Mouse (Mus musculus): ENCODE results near the gene Cd5.

The Cd5 gene

DNA sequence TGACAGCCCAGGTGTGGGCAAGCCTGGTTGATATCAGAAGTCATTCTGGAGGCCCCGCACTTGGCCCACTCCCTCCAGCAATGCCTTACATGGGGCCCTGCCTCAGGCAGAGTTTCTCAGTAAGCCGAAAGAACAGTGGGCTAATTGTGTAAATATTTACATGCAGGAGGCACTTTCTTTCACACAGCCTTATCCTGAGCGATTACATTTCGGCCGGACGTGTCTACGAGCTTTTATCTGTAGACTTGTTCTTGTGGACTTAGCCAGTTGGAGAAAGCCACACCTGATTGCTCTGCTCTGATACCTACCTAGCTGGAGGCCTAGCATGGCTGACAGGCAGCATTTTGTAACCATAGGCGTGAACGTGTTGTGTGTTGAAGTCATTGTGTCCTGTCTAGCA, 39.0 kb downstream of the Cd5 start:
- DNase-seq, result no peak

DNA sequence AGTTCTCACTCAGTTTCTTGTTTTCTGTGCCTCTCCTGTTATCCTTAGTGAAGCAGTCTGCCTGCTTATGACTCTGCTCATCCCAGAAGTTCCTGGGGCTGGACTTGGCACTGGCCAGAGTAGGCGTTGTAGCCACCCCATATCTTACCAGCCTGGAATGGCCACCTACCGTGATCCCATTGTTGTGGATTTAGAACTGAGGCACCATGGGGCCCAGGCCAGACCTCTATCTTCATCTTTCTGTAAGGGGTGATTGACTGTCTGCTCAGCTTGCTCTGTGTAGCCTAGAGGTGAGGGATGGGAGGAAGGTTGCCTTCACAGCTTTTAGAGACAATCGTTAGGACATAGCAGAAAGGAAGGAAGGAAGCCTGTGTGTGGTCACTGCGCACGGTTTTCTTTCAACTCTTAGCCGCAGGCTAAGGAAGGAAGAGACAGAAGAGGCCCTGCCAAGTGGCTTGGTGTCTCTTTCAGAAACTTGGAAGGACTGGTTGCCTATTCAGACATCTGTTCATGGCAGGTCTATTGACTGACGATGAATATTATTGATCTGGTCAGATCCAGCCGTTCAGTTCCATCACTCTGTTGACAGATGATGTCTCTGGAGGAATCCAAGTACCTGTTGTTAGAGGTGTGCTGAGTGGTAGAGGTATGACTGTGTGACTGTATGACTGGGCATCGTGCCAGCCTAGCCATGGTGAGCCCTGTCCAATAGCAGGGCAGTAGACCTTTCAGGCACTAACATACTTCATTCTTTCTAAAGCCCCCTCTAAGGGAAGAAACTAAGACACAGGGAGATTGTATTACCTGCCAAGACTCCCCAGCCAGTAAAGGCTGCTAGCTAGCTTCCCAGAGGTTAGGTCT, 40.4 kb downstream of the Cd5 start:
- no peak for DNase-seq

DNA sequence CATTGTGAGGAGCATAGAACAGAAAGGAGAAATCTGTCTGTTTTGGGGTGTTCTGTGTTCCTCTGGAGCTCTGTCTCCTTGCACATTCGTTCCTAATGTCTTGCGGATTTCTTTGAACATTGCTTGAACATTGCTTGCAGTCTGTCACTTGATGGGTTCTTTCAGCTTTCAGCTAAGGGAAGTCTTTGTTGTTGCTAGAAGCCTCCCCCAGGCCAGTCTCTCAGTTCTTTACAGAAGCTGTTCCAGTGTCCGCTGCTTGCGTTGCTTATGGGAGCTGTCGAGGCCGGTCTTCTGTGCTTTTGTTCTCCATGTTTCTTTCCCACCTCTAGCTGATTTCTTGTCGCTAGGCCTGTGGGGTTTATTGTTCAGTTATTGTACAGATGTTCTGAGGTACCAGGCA, 43.0 kb downstream of the Cd5 start:
- DNase-seq, result no peak

DNA sequence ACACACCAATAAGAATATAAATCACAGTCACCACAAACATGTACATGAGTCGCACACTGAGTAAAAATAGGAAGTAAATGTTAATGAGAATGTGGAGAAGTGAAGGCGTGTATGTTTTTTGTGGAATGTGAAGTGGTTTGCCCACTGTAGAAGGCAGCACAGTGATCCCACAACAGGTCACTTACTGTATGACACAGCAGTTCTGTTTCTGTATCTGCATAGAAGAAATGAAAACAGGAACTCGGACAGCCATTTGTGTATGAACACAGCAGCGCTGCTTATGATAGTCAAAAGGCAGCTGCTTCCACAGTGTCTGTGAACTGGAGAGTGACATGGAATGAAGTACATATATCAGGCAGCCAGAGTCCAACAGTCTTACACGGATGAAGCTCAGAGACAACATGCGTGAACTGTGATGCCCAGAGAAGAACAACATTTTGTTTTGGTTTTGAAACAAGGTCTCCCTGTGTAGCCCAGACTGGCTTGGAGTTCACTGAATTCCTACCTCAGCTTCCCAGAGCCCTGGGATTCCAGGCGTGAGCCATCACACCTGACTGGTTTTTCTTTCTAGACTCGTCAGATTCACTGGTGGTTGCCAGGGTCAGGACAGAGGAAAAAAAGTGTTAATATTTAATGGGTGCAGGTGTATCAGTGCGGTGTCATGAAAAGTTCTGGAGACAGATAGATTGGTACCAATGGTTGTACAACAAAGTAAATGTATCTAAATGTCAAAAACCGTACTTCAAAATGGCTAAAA, 44.7 kb downstream of the Cd5 start:
- DNase-seq, result no peak

DNA sequence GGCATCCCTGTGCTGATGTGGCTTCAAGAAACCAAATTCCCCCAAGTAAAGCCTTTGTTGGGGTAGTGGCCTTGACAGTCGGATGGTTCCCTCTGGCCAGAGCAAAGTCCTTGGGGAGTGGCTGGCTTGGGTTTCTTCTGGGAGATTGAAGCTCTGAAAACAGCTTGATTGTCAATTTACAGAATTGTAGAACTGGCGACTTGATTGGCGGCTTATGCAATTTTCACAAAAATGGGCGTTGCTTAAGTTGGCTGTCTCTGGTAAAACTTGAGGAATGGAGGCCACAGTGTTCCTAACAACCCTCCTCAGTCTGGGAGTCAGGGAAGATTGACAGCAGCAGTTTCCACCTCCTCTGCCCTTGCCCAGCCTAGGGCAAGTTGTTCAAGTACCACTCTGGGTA, 46.4 kb downstream of the Cd5 start:
- no peak for DNase-seq

DNA sequence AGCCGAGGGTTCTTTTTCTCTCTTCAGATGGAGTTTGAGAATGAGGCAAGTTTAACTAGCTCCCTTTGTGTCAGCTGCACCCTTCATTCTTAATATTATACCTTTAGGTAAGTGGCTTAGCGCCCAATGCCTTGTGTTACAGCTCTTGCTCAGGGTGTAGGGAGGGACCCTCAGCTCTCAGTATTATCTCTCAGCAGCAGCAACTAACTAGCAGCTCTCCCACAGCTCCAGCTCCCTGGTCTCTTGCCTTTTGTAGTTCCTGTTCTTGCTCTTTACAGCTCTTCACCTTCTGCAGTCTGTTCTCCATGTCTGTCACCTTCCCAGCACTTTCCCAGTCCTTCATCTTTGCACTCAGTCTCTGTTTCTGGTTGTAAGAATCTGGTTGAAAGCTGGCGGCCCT, 47.1 kb downstream of the Cd5 start:
- DNase-seq, result no peak

DNA sequence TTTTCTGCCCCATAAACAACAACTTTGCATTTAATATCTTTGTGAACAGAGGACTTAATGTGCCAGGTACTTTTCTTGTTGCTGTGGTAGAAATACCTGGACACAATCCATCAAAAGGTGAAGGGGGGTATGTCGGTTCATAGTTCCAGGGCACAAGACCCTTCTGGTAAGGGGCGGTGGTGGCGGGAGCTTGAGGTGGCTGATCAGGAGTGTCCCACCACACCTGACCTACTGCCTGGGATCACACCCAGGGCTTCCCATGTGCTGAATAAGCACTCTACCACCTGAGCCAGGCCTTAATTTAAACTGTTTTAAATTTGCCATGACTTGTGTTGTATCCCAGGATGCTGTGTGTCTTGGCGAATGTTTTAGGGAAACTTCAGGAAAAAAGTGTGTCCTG, 47.7 kb downstream of the Cd5 start:
- DNase-seq, result no peak

DNA sequence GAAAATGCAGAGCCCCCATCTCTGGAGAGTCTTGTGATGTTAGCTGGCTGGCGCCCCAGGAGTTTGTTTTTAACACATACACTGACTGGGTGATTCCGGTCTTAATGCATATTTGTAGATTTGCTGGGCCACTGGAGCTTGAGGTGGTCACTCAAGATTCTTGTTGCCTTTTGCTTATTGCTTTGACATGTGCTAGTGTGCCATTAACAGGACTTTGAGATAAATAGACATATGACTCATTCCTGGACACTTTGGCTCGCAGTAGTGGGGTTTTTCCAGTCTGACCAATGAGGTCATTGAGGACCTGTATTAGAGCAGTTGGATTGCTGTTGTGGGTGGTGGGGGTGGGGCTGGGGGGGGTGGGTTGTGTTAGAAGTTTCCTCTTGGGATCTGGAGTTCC, 48.5 kb downstream of the Cd5 start:
- no peak for DNase-seq

DNA sequence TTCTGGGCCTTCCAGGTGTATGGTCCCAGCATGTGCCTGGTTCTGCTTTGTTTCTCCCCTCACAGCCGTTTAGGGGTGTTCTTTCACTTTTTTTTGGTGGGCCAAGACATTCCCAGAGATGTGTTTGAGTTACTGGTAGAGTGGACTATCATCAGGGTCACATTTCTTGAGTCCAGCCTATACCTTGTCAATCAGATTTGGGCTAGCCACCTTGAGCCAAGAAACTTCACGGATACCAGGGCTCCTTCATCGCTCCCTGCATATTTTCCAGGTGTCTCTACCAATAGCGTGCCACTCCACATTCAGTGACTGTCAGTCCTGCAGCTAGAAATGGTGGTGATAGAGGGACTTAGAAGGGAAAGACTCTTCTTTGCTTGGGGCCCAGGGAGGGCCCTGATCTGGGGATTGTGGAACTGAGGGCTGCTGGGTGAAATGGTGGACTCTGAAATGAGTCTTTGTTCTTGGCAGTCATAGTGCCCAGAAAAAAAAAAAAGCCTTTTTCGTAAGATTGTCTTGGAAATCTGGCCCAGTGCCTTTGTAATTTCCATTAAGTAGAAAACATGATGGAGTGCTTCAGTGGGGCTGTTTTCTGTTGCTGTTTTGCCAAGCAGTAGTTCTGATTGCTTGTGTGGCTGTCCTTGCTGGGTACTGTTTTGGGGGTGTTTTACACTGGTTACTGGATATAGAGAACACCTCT, 49.2 kb downstream of the Cd5 start:
- DNase-seq, result no peak

DNA sequence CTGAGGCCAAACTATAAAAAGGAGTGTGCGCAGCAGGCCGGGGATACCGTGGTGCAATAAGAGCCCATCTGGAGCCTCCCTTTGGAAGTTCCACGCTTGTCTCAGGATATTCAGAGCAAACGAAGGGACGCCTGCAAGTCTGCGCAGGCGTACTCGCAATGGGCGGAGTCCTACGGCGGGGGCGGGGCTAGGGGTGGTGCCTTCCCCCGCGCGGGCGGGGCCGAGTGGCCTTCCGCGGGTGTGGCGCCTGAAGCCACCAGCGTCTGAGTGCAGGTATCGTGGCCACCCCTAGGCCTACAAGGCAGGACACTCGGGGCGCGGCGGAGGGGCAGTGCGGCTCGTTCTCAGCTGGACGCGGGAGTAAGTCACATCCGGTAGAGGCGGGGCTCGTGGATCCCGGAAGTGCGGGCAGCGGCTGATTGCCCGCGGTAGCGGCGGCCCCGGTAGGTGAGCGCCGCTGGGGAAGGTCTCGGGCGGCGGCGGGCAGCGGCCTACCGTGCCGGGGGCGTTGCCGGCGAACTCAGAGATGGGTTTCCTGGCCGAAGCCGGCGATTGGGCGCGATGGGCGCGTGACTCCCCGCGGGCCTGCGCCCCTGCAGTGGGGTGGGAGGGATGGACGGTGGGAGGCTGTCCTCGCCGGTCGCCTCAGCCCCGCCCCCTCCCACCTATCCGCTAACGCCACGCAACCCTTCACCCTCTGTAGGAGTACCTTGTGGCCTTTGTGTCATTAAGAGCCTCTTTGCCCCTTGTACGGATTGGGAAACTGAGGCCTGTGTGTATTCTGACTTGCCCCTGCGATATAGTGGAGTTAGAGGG, 50.1 kb downstream of the Cd5 start, which contains the start of gene Vps37c:
TSS of gene Vps37c (plus strand) at position 199 of the 816 bp plus-strand sequence.
- DNase-seq, result peak; percentile 95 to 97

DNA sequence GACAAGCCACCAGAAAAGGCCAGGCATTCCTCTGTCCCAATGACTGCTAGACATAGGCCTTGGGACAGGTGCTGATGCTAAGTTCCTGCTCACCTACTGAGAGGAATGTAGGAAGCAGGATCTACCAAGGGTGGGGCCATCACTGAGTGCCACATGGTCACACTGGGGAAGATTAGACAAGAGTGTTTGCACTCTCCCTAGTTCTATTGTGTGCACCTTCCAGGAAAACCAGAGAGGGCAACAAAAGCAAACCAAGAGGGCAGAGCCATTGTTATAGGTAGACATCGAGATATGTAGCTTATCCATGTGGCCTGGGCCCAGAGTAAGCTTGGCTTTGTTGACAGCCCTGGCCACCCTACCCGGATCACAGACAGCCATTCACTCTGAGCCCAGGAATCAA, 53.1 kb downstream of the Cd5 start:
- DNase-seq, result no peak

DNA sequence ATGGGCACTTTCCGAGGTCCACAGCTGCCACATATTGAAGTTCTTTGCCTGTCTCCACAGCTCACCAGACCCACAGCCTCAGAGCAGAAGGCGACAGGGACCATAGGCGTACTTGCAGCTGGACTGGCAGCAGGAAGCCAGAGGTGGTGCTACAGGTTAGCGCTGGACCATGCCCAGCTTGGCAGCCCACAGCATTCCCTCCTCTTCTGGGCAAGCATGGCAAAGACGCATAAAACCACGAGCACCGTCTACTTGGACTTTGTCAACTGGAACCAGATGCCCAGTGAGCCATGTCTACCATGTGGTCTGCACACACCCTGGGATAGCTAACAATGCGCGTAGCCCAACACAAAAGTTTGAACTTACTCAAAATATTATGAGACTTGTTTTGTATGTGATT, 53.7 kb downstream of the Cd5 start:
- no peak for DNase-seq

DNA sequence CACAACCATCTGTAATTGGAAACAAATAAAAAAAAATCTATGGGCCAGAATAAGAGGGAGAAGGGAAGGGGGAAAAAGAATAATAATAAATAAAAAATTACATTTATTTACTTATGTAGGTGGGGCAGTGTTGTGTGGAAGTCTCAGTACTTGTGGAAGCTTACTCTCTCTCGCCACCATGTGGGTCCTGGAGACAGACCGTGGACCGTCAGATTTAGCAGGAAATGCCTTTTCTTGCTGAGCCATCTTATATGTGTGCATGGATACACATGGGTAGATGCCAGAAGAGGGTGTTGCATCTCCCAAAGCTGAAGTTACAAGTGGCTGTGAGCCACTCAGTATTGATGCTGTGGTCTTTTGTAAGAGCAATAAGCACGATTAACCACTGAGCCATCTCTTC, 57.2 kb downstream of the Cd5 start:
- DNase-seq, result no peak

DNA sequence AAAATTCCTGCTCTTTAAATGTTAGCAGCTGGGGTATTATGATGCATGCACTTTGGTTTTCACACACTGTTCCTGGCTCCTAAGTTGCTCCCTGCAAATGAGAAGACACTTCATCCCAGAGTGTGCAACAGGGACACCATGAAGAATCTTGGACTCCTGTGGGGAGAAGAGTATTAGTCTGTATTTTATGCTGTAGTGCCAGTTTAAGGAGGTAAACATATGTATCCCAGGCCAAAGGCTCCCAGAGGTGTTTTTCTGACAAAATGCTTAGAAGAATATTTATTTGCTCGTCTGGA, 60.1 kb downstream of the Cd5 start:
- DNase-seq, result no peak

DNA sequence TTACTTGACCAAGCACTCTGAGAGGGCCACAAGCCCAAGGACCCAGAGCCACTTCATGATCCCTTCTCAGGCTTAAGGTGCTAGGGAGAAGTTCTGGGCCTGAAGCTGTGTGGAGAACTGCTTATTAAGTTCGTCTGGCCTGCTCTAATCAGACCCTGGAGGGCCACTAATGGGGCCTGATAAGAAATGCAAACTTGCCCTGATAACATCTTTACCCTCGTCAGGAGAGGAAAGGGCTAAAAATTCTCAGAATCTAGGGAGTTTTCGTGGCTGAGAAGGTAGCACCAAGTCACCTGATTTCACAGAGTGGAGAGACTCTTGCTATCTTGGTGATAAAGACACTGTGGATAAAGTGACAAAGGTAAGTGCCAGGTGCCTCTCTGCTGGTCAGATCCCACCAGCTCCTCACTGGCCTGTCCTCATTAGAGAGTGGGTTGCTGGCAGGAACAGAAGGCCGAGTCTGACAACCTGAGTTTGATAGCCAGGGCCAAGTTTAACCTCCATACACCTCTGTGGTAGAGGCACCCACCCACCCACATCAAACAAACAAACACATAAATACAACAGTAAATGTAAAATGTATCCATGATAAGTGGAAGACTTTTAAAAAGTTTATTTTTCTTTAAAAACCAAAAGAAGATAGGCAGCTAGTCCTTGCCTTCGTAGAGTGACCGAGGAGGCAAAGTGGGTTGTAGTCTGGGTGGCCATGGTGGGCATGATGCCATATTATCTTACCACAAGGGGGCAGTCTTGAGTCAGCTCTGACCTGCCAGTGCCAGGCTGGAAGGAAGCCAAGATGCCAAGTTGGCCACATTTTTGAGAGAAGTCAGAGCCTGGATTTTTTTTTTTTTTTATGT, 60.7 kb downstream of the Cd5 start, which contains the start of gene Pga5:
TSS of gene Pga5 (minus strand) at position 157 of the 857 bp plus-strand sequence.
- peak; percentile 71 to 89 for DNase-seq

DNA sequence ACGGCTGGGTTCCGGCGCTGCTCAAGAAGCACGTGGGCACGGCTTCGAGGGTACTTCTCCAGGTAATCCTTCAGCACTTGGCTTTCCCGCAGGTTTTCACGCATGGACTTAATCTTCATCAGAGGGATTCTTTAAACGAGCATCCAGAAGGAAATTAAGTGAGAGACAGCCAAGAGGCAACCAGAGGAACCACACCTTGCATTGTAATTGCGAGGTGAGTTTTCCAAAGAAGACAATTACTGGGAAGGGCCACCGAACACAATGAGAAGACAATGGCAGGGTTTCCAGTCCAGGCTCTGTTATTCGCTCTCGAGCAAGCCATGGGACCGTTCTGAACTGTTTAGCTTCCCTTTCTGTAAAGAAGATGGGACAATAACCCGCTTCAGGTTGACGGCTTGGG, 62.1 kb downstream of the Cd5 start:
- no peak for DNase-seq

DNA sequence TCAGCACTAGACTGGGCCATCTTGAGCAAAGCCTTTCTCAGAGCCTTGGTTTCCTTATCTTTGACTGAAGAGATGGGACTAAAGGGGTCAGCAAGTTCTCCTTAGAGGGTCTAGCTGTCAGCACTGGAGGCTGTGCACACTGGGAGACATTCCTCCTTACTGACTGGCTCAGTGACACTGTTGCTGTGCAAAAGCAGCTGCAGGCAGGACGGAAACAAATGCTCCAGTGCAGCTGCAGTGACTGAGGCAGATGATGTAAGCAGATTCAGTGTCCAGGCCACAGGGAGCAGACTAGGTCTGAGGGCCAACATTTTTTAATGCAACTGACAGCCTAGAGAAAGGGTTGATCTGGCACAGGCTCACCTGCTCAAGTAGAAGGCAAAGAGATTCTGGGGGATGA, 65.5 kb downstream of the Cd5 start:
- DNase-seq, result no peak

DNA sequence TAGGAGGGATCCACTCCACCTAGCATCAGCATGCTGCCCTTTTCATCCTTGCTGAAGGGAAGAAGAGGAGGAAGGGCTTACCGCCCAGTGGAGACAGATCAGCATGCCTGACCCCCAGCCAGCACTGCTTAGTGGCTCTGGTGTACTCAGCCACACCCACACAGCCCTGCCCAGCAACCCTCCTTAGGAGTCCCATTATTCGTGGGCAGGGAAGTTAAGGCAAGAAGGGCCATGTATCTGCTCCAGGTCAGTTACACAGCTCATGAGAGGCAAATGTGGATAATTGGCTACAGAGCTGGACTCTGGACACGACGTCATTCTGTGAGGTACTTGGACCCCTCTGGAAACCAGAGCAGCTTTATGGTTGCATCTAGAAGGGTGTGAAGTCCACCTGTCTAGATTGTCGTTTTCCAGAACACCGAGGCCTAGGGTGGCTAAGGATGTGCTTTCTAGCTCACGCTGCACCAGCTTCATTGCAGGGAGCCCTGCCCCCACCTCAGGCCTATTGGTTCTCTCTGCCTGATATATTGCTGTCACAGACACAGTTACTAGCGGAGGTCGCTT, 66.9 kb downstream of the Cd5 start:
- no peak for DNase-seq

DNA sequence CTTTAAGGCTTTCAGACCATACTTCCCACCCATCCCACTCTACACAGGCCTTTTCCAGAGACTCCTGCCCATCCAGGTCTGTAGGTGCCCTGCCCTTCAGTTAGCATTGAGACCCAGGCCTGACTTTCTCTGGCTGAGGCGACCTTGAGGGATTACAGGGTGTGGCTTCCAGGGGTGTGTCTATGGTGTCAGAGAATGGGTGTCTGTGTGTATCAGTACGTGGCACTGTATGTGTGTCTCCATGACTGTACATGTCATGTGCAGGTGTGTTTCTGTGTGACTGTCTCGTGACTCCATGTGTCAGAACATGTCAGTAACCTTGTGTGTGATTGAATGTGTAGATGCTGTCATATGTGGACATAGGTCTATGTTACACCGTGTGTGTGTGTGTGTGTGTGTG, 67.5 kb downstream of the Cd5 start:
- no peak for DNase-seq
